31 mouse cellular contexts compared by ENCODE assay signal in genomic region chr7:17054325-17054989, GRCm38 (mm10). TPM values are rescaled to one million over a fixed set of nuclear protein-coding genes. Genes with fewer than 3 reads are reported as not detected.
A peak's percentile ranks its signal among the peaks of the same experiment; 100 is the strongest.
DNase-seq lines count a peak whose midpoint lies in the region; ATAC-seq lines count a peak whose summit lies in the region.
"Had no signal": no experiment of that assay in that cellular context is flagged by ENCODE, and none has a peak within 500 bp of the region (broad histone marks: within the 10 kb centered on the region; RNA-seq: fewer than 3 reads in every experiment).

No protein-coding gene starts in this region.

- DNase-seq in heart, adult 11 months, result peak; percentile 92
- DNase-seq in heart, adult 9 months (ENCODE audit: low spot score in 2 of 2), result no peak
- DNase-seq in midbrain, embryonic 11.5 days (ENCODE audit: low spot score, missing footprints), result peak; percentile 64
- peak; percentile 27 for DNase-seq in limb, embryonic 10.5 days (ENCODE audit: low spot score)
- no peak for DNase-seq in spleen, postnatal 14 days (ENCODE audit: low spot score in 2 of 2)
- DNase-seq in kidney, adult 9 months, result no peak
- DNase-seq: adrenal gland, adult 8-10 months; B cell, adult 2 months; cerebellum, adult 8-10 months; forebrain, postnatal 0 days; gastrocnemius, postnatal 14 days; heart, postnatal 10 days; kidney, adult 8-10 months; kidney, postnatal 14 days; layer of hippocampus, adult 9-11 months; lung, postnatal 36 days; right cerebral cortex, postnatal 14 days; thymus, adult 2 months; thymus, postnatal 36 days had no signal

- H3K4me1 ChIP-seq in midbrain, embryonic 11.5 days (ENCODE audit: control insufficient read depth, insufficient read depth, low read length), result peaks cover 14% of the 10 kb centered on the region
- peaks cover 33% of the 10 kb centered on the region for H3K4me1 ChIP-seq in midbrain, embryonic 13.5 days (replicated peaks)
- peaks cover 38% of the 10 kb centered on the region for H3K4me1 ChIP-seq in limb, embryonic 10.5 days
- H3K4me1 ChIP-seq in liver, embryonic 15.5 days (replicated peaks), result peaks cover 79% of the 10 kb centered on the region

- H3K36me3 ChIP-seq in midbrain, embryonic 11.5 days (ENCODE audit: control insufficient read depth, insufficient read depth, low read length), result no peaks in the 10 kb centered on the region
- H3K36me3 ChIP-seq in midbrain, embryonic 13.5 days, result no peaks in the 10 kb centered on the region
- H3K36me3 ChIP-seq in limb, embryonic 10.5 days, result peaks cover 16% of the 10 kb centered on the region; the same call in 1 of the 2 replicates
- H3K36me3 ChIP-seq in liver, embryonic 15.5 days (replicated peaks), result peaks cover 48% of the 10 kb centered on the region
- H3K36me3 ChIP-seq: forebrain, embryonic 10.5 days; midbrain, embryonic 12.5 days had no signal

- H3K9me3 ChIP-seq in midbrain, embryonic 11.5 days (ENCODE audit: control insufficient read depth, low read length), result peaks cover 5% of the 10 kb centered on the region; the same call in 1 of the 2 replicates
- no peaks in the 10 kb centered on the region for H3K9me3 ChIP-seq in midbrain, embryonic 13.5 days
- no peaks in the 10 kb centered on the region for H3K9me3 ChIP-seq in limb, embryonic 10.5 days (replicated peaks)
- no peaks in the 10 kb centered on the region for H3K9me3 ChIP-seq in liver, embryonic 15.5 days (replicated peaks)
- H3K9me3 ChIP-seq: heart, embryonic 13.5 days; limb, embryonic 13.5 days; midbrain, embryonic 12.5 days; neural tube, embryonic 13.5 days; stomach, embryonic 15.5 days had no signal

- ATAC-seq in midbrain, embryonic 11.5 days (ENCODE audit: low FRiP score), result no peak
- no peak for ATAC-seq in midbrain, embryonic 13.5 days
- no peak for ATAC-seq in liver, embryonic 15.5 days (ENCODE audit: insufficient read depth)
- ATAC-seq: forebrain, postnatal 0 days had no signal

- WGBS in midbrain, embryonic 11.5 days, result 89% methylated on average over 16 of the region's 16 CpGs
- 86% methylated on average over 16 of the region's 16 CpGs for WGBS in midbrain, embryonic 13.5 days
- 89% methylated on average over 16 of the region's 16 CpGs for WGBS in limb, embryonic 10.5 days
- WGBS in liver, embryonic 15.5 days (ENCODE audit: insufficient replicate concordance), result 89% methylated on average over 16 of the region's 16 CpGs

- H3K9ac ChIP-seq in midbrain, embryonic 11.5 days (ENCODE audit: low read length), result no peak overlapping the region
- H3K9ac ChIP-seq in midbrain, embryonic 13.5 days (replicated peaks), result no peak overlapping the region
- no peak overlapping the region for H3K9ac ChIP-seq in liver, embryonic 15.5 days
- H3K9ac ChIP-seq: forebrain, postnatal 0 days; heart, embryonic 13.5 days; hindbrain, embryonic 14.5 days; limb, embryonic 13.5 days; liver, embryonic 14.5 days; midbrain, embryonic 12.5 days; neural tube, embryonic 13.5 days; stomach, embryonic 15.5 days had no signal

- no peak overlapping the region for H3K27ac ChIP-seq in midbrain, embryonic 11.5 days (ENCODE audit: low read depth, low read length)
- no peak overlapping the region for H3K27ac ChIP-seq in midbrain, embryonic 13.5 days
- H3K27ac ChIP-seq in limb, embryonic 10.5 days, result no peak overlapping the region
- H3K27ac ChIP-seq in liver, embryonic 15.5 days (replicated peaks), result 0 out of 2 replicates have a peak overlapping the region, but pooled peaks have one; percentile 98
- H3K27ac ChIP-seq: forebrain, embryonic 10.5 days; heart, embryonic 13.5 days; hindbrain, embryonic 14.5 days; limb, embryonic 13.5 days; liver, embryonic 14.5 days; midbrain, embryonic 12.5 days; neural tube, embryonic 13.5 days; stomach, embryonic 15.5 days had no signal

- no peak overlapping the region for H3K4me3 ChIP-seq in midbrain, embryonic 11.5 days (ENCODE audit: low read depth, low read length)
- no peak overlapping the region for H3K4me3 ChIP-seq in midbrain, embryonic 13.5 days (replicated peaks)
- H3K4me3 ChIP-seq in limb, embryonic 10.5 days, result no peak overlapping the region
- H3K4me3 ChIP-seq in liver, embryonic 15.5 days (replicated peaks), result peak overlapping the region; percentile 17
- H3K4me3 ChIP-seq: forebrain, embryonic 10.5 days; heart, embryonic 13.5 days; limb, embryonic 13.5 days; midbrain, embryonic 12.5 days; neural tube, embryonic 13.5 days; stomach, embryonic 15.5 days had no signal

- H3K27me3 ChIP-seq in midbrain, embryonic 11.5 days (ENCODE audit: control insufficient read depth, insufficient read depth, low read length), result peaks cover 2% of the 10 kb centered on the region; the same call in 1 of the 2 replicates
- 0 out of 2 replicates have a peak, but pooled peaks cover 7% of the 10 kb centered on the region for H3K27me3 ChIP-seq in midbrain, embryonic 13.5 days
- H3K27me3 ChIP-seq in limb, embryonic 10.5 days (ENCODE audit: low read depth, poor library complexity, severe bottlenecking), result no peaks in the 10 kb centered on the region
- no peaks in the 10 kb centered on the region for H3K27me3 ChIP-seq in liver, embryonic 15.5 days
- H3K27me3 ChIP-seq: CH12.LX; heart, embryonic 13.5 days; limb, embryonic 13.5 days; neural tube, embryonic 13.5 days; stomach, embryonic 15.5 days had no signal

- H3K4me2 ChIP-seq in midbrain, embryonic 11.5 days, result no peak overlapping the region
- H3K4me2 ChIP-seq in midbrain, embryonic 13.5 days (replicated peaks), result no peak overlapping the region
- peak overlapping the region; percentile 92 for H3K4me2 ChIP-seq in liver, embryonic 15.5 days
- H3K4me2 ChIP-seq: hindbrain, embryonic 14.5 days; limb, embryonic 13.5 days; midbrain, embryonic 12.5 days; neural tube, embryonic 13.5 days; stomach, embryonic 15.5 days had no signal

RNA-seq across cellular contexts. Expression of gene Hif3a, which starts 7.8 kb away (rescaled TPM):
- polyA plus RNA-seq in midbrain, embryonic 11.5 days (2014; fragmentation: Nextera tagmentation; extraction: Ambion mirVana), result 3.9 and 5.2 TPM in 2 replicates
- 2.0 and 2.4 TPM in 2 replicates for polyA plus RNA-seq in midbrain, embryonic 13.5 days (2015; fragmentation: Nextera tagmentation; extraction: Ambion mirVana)
- 5.9 and 7.4 TPM in 2 replicates for polyA plus RNA-seq in limb, embryonic 10.5 days (2016; fragmentation: Nextera tagmentation; extraction: Ambion mirVana)
- 31.4 and 37.5 TPM in 2 replicates for polyA plus RNA-seq in liver, embryonic 15.5 days (2015; fragmentation: Nextera tagmentation; extraction: Ambion mirVana)

RNA-seq across cellular contexts. Expression of gene Psg16, which starts 19.4 kb away (rescaled TPM):
- polyA plus RNA-seq in midbrain, embryonic 11.5 days (2014; fragmentation: Nextera tagmentation; extraction: Ambion mirVana), result 0.10 and 0.22 TPM in 2 replicates
- 1.2 and 1.5 TPM in 2 replicates for polyA plus RNA-seq in midbrain, embryonic 13.5 days (2015; fragmentation: Nextera tagmentation; extraction: Ambion mirVana)
- 0.05 and 0.06 TPM in 2 replicates for polyA plus RNA-seq in limb, embryonic 10.5 days (2016; fragmentation: Nextera tagmentation; extraction: Ambion mirVana)
- 0.13 and 0.24 TPM in 2 replicates for polyA plus RNA-seq in liver, embryonic 15.5 days (2015; fragmentation: Nextera tagmentation; extraction: Ambion mirVana)
- polyA plus RNA-seq: heart, embryonic 13.5 days; small intestine, adult 2 months; thymus, adult 2 months had no signal

RNA-seq across cellular contexts. Expression of gene Ppp5c, which starts 26.7 kb away (rescaled TPM):
- 101 and 108 TPM in 2 replicates for polyA plus RNA-seq in midbrain, embryonic 11.5 days (2014; fragmentation: Nextera tagmentation; extraction: Ambion mirVana)
- polyA plus RNA-seq in midbrain, embryonic 13.5 days (2015; fragmentation: Nextera tagmentation; extraction: Ambion mirVana), result 108 and 110 TPM in 2 replicates
- 149 and 158 TPM in 2 replicates for polyA plus RNA-seq in limb, embryonic 10.5 days (2016; fragmentation: Nextera tagmentation; extraction: Ambion mirVana)
- polyA plus RNA-seq in liver, embryonic 15.5 days (2015; fragmentation: Nextera tagmentation; extraction: Ambion mirVana), result 43.2 and 45.3 TPM in 2 replicates

Comparison
In these comparisons a context has a peak if more than half of its experiments do, and no peak if none do; other contexts are left out.
1. DNase-seq: peak in heart, adult 11 months (single experiment), midbrain, embryonic 11.5 days (single experiment) and limb, embryonic 10.5 days (single experiment); none in heart, adult 9 months (0 of 2), spleen, postnatal 14 days (0 of 2) and kidney, adult 9 months (single experiment).